Mouse (Mus musculus): ENCODE measurements around the gene Srp54a. TPM values are rescaled to one million over a fixed set of nuclear protein-coding genes. Genes with fewer than 3 reads are reported as not detected.
"Not testable (repeated sequence)": the region's sequence is repeated elsewhere in the genome, so short reads cannot be mapped to it uniquely, and the experiment has no call there.

The Srp54a gene
- 28.2 TPM for polyA plus RNA-seq (2012; fragmentation: generic; extraction: Trizol)

GRCm38 (mm10) chr12:55079726-55080600, at the start of gene Srp54a, which contains the start of gene 2700097O09Rik:
Srp54a (plus strand) TSS chr12:55080262.
2700097O09Rik (minus strand) TSS chr12:55080110.
- Histone ChIP-seq H3ac (ENCODE audit: control insufficient read depth, insufficient read length) (peak within 1 kb of the TSS; percentile 28), H3K4me3 (peak within 1 kb of the TSS; percentile 49), H3K79me2 (ENCODE audit: control insufficient read depth, insufficient read depth) (peaks cover 17% of the 10 kb centered on the region), H3K4me2 (ENCODE audit: low read depth) (peak within 1 kb of the TSS; percentile 78)
- H3K27me3 ChIP-seq (ENCODE audit: control insufficient read depth, insufficient read depth, insufficient read length); H3K36me3 ChIP-seq (ENCODE audit: control insufficient read depth, insufficient read depth): not testable (repeated sequence)
- peak; percentile 45 for TF ChIP-seq POLR2A (IDR thresholded peaks at IDR 0.05; ENCODE audit: insufficient read length, low read depth)

- no peak overlapping the region for H3K4me3 ChIP-seq
- H3K36me3 ChIP-seq (ENCODE audit: control insufficient read depth, insufficient read depth), result peaks cover 5% of the 10 kb centered on the region
- TF ChIP-seq E2F4 (IDR thresholded peaks at IDR 0.05; ENCODE audit: insufficient read depth), result no peak
- H3K27me3 ChIP-seq (ENCODE audit: control insufficient read depth, insufficient read depth, insufficient read length), result no peaks in the 10 kb centered on the region
- no peaks in the 10 kb centered on the region for H3K79me2 ChIP-seq (ENCODE audit: control insufficient read depth, insufficient read depth)
- no peak overlapping the region for H3K4me2 ChIP-seq (ENCODE audit: low read depth)
- no peak overlapping the region for H3ac ChIP-seq (ENCODE audit: control insufficient read depth, insufficient read length)
These were observed 39.1 kb upstream of the Srp54a start for GRCm38 (mm10) chr12:55041011-55041410.

- H3K36me3 ChIP-seq (ENCODE audit: control insufficient read depth, insufficient read depth), result peaks cover 5% of the 10 kb centered on the region
- no peak overlapping the region for H3K4me2 ChIP-seq (ENCODE audit: low read depth)
- H3K79me2 ChIP-seq (ENCODE audit: control insufficient read depth, insufficient read depth), result no peaks in the 10 kb centered on the region
- no peak overlapping the region for H3ac ChIP-seq (ENCODE audit: control insufficient read depth, insufficient read length)
- no peak overlapping the region for H3K4me3 ChIP-seq
- TF ChIP-seq TCF3 (IDR thresholded peaks at IDR 0.05; ENCODE audit: insufficient read length, low read depth) (no peak), MAX (IDR thresholded peaks at IDR 0.05; ENCODE audit: low read depth) (no peak), MYOG (IDR thresholded peaks at IDR 0.05; ENCODE audit: control insufficient read depth in 1 of 3, insufficient read depth in 1 of 3, insufficient read length in 2 of 3, low read depth in 2 of 3) (no peak), POLR2A (IDR thresholded peaks at IDR 0.05; ENCODE audit: insufficient read length, low read depth) (no peak), MYOD1 (IDR thresholded peaks at IDR 0.05; ENCODE audit: control insufficient read depth in 1 of 3, insufficient read length in 2 of 3, low read depth in 2 of 3) (no peak), POLR2AphosphoS2 (IDR thresholded peaks at IDR 0.05; ENCODE audit: insufficient read length, low read depth) (no peak)
- no peaks in the 10 kb centered on the region for H3K27me3 ChIP-seq (ENCODE audit: control insufficient read depth, insufficient read depth, insufficient read length)
These were observed 30.2 kb upstream of the Srp54a start for GRCm38 (mm10) chr12:55049731-55050353.

GRCm38 (mm10) chr12:55051210-55052173, 28.6 kb upstream of the Srp54a start:
- TF ChIP-seq TCF12 (IDR thresholded peaks at IDR 0.05; ENCODE audit: insufficient read depth, poor library complexity, severe bottlenecking) (no peak), CEBPB (IDR thresholded peaks at IDR 0.05; ENCODE audit: insufficient read depth, poor library complexity, severe bottlenecking) (no peak), MYOG (IDR thresholded peaks at IDR 0.05; ENCODE audit: control insufficient read depth in 1 of 3, insufficient read depth in 1 of 3, insufficient read length in 2 of 3, low read depth in 2 of 3) (no peak), E2F4 (IDR thresholded peaks at IDR 0.05; ENCODE audit: insufficient read depth) (no peak), USF1 (IDR thresholded peaks at IDR 0.05; ENCODE audit: low read depth) (no peak)
- Histone ChIP-seq H3K4me3 (no peak overlapping the region), H3ac (ENCODE audit: control insufficient read depth, insufficient read length) (no peak overlapping the region), H3K36me3 (ENCODE audit: control insufficient read depth, insufficient read depth) (no peaks in the 10 kb centered on the region), H3K79me2 (ENCODE audit: control insufficient read depth, insufficient read depth) (no peaks in the 10 kb centered on the region), H3K4me2 (ENCODE audit: low read depth) (no peak overlapping the region), H3K27me3 (ENCODE audit: control insufficient read depth, insufficient read depth, insufficient read length) (no peaks in the 10 kb centered on the region)

- Histone ChIP-seq H3K36me3 (ENCODE audit: control insufficient read depth, insufficient read depth) (peaks cover 5% of the 10 kb centered on the region), H3K4me2 (ENCODE audit: low read depth) (no peak overlapping the region), H3K79me2 (ENCODE audit: control insufficient read depth, insufficient read depth) (no peaks in the 10 kb centered on the region), H3K27me3 (ENCODE audit: control insufficient read depth, insufficient read depth, insufficient read length) (no peaks in the 10 kb centered on the region), H3ac (ENCODE audit: control insufficient read depth, insufficient read length) (no peak overlapping the region), H3K4me3 (no peak overlapping the region)
- no peak for TF ChIP-seq E2F4 (IDR thresholded peaks at IDR 0.05; ENCODE audit: insufficient read depth)
These were observed 26.8 kb upstream of the Srp54a start for GRCm38 (mm10) chr12:55053267-55053666.

All from myocyte (in vitro differentiated cells).